Mouse (Mus musculus) left cerebral cortex, postnatal 10 days (tissue): ENCODE data around the gene Khnyn. TPM values are rescaled to one million over a fixed set of nuclear protein-coding genes. Genes with fewer than 3 reads are reported as not detected.

Source experiments
- DNase-seq, 2 experiments: peaks; one replicate each; pipeline ENCODE4 v3.0.0; 2021 to 2022; ENCODE audit warnings: low spot score in 2 of 2, mixed read lengths in 1 of 2; ENCODE audit errors: extremely low spot score in 1 of 2
- intact Hi-C: fragments of 180-260 bp; cut with DNase I; formaldehyde crosslinking; loops from one replicate; pipeline ENCODE4 v1.15.1; 2025
- total RNA-seq, 2 experiments: library from RNA; stranded (reverse); gene quantifications; 2 replicates each; pipeline ENCODE4 v1.2.3; 2021

Khnyn gene
- total RNA-seq, 2 experiments from 2014 or later = 9.8 to 11.3 TPM

DNA sequence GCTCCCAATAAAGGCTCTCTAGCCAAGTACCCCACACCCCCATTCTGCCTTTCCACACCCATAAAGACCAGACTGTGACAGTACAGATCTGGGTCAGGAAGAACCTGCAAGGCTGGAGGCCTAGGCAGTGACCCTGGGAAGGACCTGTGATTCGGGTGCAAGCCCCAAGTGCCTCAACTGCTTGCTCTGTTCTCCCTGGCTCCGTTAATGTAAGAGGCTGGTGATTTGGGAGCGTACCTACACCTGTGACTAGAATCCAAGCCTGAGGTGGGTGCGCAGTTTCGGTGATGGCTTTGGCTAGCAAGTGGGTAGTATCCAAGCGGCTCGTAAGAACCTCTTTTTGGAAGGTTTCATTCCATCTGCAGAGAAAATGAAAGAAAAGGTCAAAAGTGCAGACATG lies 14.2 kb downstream of the Khnyn start:
- no peak for DNase-seq
- intact Hi-C loops = no loop called here

DNA sequence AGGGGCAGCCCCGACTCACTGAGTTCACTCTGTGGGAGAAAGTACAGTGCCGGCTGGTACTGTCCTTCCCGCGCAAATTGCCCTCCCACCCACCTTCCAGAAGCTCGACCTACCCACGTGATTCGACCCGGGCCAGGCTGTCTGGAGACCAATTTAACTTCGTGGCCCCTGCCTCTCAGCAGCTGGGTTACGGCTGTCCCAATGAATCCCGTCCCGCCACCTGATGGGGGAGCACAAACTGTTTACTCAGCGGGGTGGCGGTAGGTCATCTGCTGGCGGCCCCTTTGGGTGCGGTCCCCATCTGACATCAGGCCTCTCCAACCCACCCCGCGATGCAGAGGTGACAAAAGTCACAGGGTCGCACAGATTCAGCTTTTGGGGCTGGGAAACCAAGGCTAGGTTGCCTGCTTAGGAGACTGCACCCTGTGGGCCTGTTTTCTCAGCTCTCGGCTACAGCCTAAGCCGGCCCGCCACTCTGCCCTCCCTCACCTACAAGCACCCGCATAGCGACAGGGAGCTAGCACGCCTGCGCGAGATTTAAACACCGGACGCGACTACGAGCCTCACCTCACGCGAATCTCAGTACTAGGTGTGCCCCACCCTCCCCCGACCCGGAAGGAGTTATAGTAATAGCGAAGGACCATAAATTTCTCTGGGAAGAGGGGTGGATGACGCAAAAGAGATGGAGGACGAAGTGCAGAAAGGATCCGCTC lies 15.1 kb downstream of the Khnyn start, which contains the start of gene Sdr39u1:
Gene Sdr39u1 (minus strand): TSS at position 593 of the 713 bp plus-strand sequence.
- intact Hi-C loops = no loop called here
- DNase-seq = peak; percentile 88 to 93

DNA sequence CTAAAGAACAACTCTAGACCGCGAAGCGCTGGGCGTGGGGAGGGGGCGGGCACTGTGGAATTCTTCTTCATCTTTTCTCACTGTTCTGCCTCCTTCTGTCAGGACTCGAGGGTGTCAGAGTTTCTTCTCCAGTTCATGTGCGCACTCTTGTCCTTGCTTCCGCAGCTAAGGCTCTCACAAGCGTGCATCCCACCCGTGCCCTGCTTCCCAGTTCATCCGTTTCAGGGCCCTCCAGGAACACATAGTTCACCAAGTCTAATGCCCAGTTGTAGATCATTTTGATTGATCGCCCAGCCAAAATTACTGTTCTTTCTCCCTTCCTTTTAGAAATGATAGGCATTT lies 15.6 kb downstream of the Khnyn start:
- intact Hi-C loops = no loop called here
- no peak for DNase-seq

DNA sequence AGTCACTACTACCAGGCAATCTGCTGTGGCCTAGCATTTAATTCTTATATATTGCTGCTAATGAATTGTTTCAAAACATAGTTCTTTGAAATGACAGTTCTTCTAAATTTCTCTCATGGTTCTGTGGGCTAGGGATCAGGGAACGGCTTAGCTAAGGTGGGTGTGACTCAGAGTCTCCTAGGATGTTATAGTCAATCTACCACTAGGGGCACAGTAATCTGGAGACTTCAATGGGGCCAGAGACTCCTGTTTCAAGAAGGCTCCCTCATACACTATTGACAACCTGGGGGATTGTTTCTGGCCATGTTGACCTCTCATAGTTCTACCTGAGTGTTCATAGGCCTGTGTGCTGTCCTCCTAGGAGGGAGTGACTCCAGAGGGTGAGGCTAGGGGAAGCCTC lies 20.8 kb downstream of the Khnyn start:
- intact Hi-C loops = no loop called here
- no peak for DNase-seq

DNA sequence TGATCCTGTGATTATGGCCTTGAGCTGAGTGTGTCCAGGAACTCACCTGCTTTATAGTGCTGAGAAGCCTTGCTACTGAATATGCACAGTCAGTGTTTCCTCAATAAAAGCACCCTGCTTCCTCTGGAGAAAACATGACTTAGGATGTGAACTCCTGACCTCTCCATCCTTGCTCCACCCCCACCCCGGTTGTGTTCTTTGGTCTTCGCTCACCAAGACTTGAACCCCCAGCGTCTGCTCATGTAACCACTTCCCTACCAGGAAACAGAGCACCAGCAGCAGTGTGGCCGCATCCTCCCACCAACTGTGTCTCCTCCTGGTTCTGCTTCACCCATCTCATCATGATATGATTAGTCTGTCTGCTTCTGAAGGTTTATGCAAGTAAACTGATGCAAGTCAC lies 28.7 kb downstream of the Khnyn start:
- intact Hi-C loops = loop anchor here (10.0 kb wide), 1 partner anchor 229 kb away; the partner anchor contains the start of gene Tinf2
- DNase-seq = no peak

DNA sequence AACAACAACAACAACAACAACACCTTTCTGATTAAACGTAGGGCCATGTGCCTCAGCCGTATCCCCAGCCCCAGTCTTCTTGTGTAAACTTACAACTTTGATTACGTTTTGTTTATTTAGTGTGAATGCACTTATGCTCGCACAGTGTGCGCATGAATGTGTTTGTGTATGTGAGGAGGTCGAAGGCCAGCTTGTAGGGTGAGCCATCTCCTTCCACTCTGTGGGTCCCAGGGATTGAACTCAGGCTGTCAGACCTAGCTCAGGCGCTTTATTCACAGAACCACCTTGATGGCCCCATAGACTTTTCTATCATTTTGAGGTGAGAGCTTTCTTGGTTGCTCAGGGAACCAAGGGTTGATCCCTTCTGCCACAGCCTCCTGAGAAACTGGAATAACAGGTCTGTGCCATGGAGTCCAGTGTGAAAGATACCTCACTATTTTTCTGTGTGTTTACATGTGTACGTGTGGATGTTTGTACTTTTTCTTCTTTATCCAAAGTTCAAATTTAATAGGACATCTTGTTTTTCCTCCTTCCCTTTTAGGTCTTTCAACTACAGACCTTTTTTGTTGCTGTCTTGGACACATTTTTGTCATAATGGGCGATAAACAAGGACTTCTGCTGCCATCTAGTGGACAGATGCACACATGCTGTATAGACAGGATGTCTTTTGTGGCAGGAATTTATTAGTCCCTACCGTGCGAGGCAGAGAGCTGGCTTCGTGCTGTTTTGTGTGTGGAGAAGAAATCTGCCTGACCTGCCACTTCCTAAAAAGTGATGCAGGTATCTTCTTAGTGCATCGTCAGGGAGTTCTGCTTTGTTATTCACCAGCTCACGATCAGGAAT lies 33.7 kb downstream of the Khnyn start:
- intact Hi-C loops = loop anchor here (5.0 to 10.0 kb wide), 4 partner anchors 46 to 234 kb away; partner anchors contain the start of genes Adcy4, Ltb4r2 and Tinf2
- peak; percentile 75 to 80 for DNase-seq

DNA sequence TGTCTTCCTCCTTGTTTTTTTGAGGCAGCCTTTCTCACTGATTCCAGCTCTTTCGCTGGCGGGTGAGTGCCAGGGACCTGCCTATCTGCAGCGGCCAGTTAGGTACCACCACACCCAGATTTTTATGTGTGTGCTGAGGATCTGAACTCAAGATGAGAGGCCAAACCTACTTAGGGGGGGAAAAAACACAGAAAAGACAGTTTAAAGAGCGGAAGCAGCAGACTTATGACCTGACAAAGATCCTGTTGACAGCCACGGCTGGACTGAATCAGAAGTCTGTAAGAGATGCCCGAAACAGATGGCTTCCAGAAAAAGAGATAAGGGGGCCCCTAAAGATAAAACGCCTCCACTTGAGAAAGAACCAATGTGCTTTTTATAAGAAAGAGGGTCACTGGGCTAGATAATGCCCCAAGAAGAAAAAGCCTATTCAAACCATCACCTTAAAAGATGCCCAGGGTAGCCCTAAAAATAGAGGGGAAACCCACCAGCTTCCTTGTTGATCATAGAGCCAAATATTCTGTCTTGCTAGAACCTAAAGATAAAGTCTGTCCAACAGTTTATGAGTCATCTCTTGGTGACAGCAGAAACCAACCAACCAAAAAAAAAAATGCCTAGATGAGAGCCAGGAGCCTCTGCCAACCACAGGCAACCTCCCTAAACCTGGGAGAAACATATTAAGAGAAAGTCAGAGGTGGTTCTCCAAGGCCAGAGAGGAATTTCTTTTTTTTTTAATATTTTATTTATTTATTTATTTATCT lies 37.9 kb downstream of the Khnyn start:
- no peak for DNase-seq
- intact Hi-C loops = no loop called here

DNA sequence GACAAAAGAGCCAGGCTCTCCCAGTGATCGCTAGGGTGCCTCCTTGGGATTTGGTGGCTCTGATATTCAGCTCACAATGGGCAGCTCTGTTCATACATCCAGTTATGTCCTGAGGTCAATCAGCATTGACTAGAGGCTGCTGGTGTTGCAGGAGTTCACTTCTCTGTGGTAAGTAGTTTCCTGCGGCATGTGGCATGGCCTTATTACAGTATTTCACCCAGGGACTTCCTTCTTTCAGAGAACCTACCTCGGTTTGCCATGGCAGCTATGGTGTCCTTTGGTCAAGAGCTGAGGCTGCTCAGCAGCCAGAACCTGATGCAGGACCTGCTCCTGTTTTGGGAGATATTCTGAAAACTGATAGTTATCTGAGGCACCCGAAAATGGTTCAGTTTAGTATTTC lies 42.1 kb downstream of the Khnyn start:
- DNase-seq = no peak
- intact Hi-C loops = no loop called here

DNA sequence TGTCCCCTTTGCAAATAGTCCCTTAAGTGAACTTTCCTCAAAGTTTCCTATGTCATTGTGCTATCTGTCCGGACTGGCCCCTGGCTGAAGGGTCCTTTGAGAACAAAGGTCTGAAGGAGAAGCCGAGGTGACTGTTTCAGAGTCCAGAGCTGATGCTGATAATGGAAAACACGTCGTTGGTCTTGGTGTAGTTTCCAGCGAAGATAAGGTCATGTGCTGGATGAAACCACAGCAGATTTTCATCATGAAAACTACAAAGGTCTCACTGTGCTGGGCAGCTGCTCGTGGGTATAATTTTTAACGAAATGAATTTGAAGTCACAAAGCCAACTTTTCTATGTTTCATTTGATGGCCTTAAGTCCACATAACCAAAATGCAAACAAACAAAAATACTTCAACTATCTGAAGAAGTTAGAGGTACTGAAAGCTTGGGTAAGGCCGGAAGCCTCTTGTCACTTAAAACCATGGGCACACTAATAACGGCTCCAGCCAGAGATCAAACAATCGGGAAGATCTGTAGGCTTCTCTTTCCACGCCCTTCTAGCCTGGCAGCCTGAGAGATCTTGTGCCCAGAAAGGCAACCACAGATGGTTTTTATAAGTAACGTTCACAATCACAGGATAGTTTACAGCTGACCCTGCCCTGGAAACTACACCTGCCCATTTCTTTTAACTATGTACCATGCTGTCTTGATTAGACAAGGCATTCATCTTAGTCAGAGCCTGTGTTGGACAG lies 44.7 kb downstream of the Khnyn start:
- no peak for DNase-seq
- intact Hi-C loops = no loop called here

DNA sequence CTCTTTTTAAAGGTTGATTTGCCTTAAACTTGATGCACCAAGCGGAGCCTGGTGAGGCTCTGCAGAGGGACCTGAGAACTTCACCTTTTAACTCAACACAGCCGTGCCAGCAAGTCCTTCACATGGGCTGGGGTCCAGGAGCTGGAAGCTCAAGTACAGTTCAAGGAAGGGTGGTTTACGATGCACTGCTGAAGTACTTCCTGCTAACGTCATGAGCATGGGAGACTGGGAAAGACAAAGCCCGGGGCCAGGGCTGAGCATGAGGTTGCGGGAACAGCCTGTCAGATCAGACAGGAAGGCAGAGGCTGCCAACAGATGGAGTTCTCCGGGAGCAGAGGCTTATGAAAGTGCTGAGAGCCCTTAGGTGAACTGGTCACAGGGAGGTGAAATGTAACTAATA lies 48.8 kb downstream of the Khnyn start:
- DNase-seq = peak in 1 of 2 experiments; percentile 64
- intact Hi-C loops = no loop called here

DNA sequence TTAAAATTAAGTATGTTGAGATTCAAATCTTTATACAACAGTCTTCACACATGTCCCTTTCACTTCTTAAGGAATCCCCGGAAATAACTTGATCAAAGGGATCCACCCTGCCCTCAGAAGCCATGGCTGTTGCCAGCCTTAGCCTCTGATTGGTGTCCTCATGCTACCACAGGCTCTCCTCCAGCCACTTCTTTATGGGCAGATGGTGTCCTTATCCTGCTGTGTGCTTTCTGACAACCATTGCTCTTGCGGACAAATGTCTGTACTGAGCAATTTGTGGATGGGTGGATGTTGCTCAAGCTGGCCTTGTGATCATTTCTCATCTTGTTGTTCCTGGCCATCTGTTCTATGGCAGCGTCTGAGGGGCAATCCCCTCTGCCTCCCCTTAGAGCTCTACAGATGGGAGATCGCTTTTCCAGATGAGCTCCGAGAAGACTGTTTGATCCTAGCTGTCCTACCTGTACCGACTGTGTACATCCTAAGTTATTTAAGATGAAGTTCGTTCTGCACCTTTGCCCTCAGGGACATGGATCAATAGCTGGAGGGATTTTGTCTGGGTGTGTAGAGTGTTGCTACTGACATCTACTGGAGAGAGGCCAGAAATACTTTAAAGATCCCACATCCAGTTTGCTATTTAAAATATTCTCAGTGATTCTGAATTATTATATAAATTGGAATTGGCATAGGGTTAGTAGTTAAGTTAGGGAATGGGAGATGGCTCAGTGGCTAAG lies 55.5 kb downstream of the Khnyn start:
- DNase-seq = no peak
- intact Hi-C loops = loop anchor here (5.0 kb wide), 1 partner anchor 52 kb away; no protein-coding TSS in a partner anchor

DNA sequence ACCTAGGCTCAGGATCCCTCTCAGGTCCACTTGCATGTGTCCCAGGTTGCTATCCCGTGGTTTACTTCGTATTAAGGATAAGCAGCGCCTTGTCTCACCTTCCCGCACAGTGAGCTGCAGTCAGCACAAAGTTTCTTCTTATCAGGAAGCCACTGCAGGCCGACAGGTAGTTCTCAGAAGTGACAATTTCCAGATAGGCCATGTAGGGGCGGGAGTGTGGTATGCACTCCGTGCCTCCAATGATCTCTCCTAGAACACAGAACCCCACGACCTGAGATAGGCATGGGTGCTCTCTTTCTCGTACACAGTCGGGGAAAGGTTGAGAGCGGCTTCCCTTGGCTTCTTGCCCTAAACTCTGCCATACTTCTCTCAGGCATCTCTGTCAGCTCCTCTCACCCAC lies 58.9 kb downstream of the Khnyn start:
- DNase-seq = no peak
- intact Hi-C loops = loop anchor here (5.0 kb wide), 1 partner anchor 49 kb away; no protein-coding TSS in a partner anchor

DNA sequence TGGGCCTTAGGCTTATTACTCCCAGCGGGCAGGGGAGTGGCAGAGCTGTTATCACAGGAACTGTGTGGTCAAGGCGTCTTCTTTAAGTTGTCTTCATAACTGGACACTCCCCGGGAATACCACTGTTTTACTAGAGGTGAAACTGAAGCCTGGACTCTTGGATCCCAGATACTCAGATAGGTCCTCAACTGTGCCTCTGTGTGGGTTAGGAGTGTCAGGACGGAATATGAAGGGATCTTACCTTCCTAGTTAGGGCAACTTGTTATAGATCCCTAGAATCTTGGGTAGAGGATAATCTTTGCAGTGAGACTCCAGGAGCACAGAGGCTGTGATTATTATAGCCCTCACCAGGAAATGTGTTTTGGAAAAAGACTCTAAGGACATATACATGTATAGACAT lies 59.8 kb downstream of the Khnyn start, which contains the start of gene Cma1:
Gene Cma1 (minus strand): TSS at position 101 of the 400 bp plus-strand sequence.
- intact Hi-C loops = loop anchor here (5.0 kb wide), 1 partner anchor 48 kb away; no protein-coding TSS in a partner anchor
- DNase-seq = no peak

DNA sequence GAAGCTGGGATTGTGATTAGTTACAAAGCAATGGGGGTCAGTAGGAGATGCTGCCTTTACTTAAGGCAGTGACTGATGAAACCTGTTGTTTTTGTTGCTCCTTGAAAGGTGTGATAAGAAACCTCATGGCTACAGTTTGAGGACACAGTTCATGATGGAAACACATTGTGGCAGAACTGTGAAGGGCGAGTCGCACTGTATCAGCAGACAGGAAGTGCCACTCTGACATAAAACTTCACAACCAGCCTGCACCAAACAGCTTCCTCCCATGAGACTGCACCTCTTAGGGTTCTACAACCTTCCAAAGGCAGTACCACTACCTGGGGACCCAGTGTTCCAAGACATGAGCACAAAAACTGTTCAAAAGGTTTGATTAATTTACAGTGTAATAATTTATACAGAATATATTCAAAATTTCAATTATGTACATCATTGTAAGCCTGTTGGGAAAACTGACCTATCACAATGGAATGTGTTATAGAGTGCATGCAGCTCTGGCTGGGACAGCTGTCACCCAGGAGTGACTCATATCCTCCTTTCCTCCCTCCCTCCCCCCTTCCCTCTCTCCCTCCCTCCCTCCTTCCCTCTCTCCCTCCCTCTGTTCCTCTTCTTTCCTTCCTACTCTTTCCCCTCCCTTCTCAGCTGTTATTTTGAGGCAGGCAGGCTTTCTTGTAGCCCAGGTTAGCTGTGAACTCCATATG lies 61.7 kb downstream of the Khnyn start:
- no peak for DNase-seq
- intact Hi-C loops = no loop called here
